Mouse (Mus musculus): ENCODE measurements at regions not wholly inside any gene's neighbourhood (a gene's known extent, or its start where the extent isn't known, plus 50 kb on each side); places are given as distances from the start of the nearest gene placed in this dataset.

- no peak overlapping the region for H3K9ac ChIP-seq (ENCODE audit: insufficient read depth, low read depth, low read length, poor library complexity, severe bottlenecking)
- H3K27ac ChIP-seq (ENCODE audit: insufficient read depth, low read depth, low read length, poor library complexity, severe bottlenecking): no peak overlapping the region
- TF ChIP-seq HCFC1 (IDR thresholded peaks at IDR 0.05; ENCODE audit: borderline replicate concordance, insufficient read depth, low read length) (no peak), ZC3H11A (IDR thresholded peaks at IDR 0.05; ENCODE audit: borderline replicate concordance, low read depth, low read length) (no peak), ZNF384 (IDR thresholded peaks at IDR 0.05; ENCODE audit: low read depth, low read length) (no peak), CHD2 (IDR thresholded peaks at IDR 0.05; ENCODE audit: low read depth, low read length) (no peak), MAFK (IDR thresholded peaks at IDR 0.05; ENCODE audit: insufficient read depth, low read depth, low read length) (no peak)
- H3K36me3 ChIP-seq (ENCODE audit: control insufficient read depth, insufficient read depth, low read length, poor library complexity, severe bottlenecking): no peaks in the 10 kb centered on the region
- in situ Hi-C loops (cut with MboI; ENCODE audit: low sequenced_read_pairs in 2 of 2, unreplicated experiment in 2 of 2): no loop called here
- no peaks in the 10 kb centered on the region for H3K9me3 ChIP-seq (ENCODE audit: control insufficient read depth, insufficient read depth, low read depth, low read length)
- H3K4me3 ChIP-seq (ENCODE audit: insufficient read depth in 1 of 2, low read depth in 1 of 2, low read length in 2 of 2, poor library complexity in 1 of 2, severe bottlenecking in 1 of 2): no peak overlapping the region
- no peaks in the 10 kb centered on the region; a peak in 1 of 4 replicates for H3K4me1 ChIP-seq (ENCODE audit: control insufficient read depth in 2 of 2, insufficient read depth in 2 of 2, low read length in 2 of 2, poor library complexity in 1 of 2)
- DNase-seq (ENCODE audit: low read depth, low spot score): no peak
Observed at GRCm38 (mm10) chr13:90661567-90662141, 243.5 kb downstream of the Atp6ap1l start.

- TF ChIP-seq CHD2 (IDR thresholded peaks at IDR 0.05; ENCODE audit: low read depth, low read length): no peak
- TF ChIP-seq MAFK (IDR thresholded peaks at IDR 0.05; ENCODE audit: insufficient read depth, low read depth, low read length): no peak
- Histone ChIP-seq H3K9me3 (ENCODE audit: control insufficient read depth, insufficient read depth, low read depth, low read length) (no peaks in the 10 kb centered on the region), H3K36me3 (ENCODE audit: control insufficient read depth, insufficient read depth, low read length, poor library complexity, severe bottlenecking) (no peaks in the 10 kb centered on the region), H3K27ac (ENCODE audit: insufficient read depth, low read depth, low read length, poor library complexity, severe bottlenecking) (no peak overlapping the region), H3K4me1 (ENCODE audit: control insufficient read depth in 2 of 2, insufficient read depth in 2 of 2, low read length in 2 of 2, poor library complexity in 1 of 2) (no peaks in the 10 kb centered on the region; a peak in 1 of 4 replicates), H3K9ac (ENCODE audit: insufficient read depth, low read depth, low read length, poor library complexity, severe bottlenecking) (no peak overlapping the region), H3K4me3 (ENCODE audit: insufficient read depth in 1 of 2, low read depth in 1 of 2, low read length in 2 of 2, poor library complexity in 1 of 2, severe bottlenecking in 1 of 2) (no peak overlapping the region)
- DNase-seq (ENCODE audit: low read depth, low spot score): no peak
- in situ Hi-C loops (cut with MboI; ENCODE audit: low sequenced_read_pairs in 2 of 2, unreplicated experiment in 2 of 2): no loop called here
Observed at GRCm38 (mm10) chr13:90660950-90661349, 244.2 kb downstream of the Atp6ap1l start.

- Histone ChIP-seq H3K4me3 (ENCODE audit: insufficient read depth in 1 of 2, low read depth in 1 of 2, low read length in 2 of 2, poor library complexity in 1 of 2, severe bottlenecking in 1 of 2) (no peak overlapping the region), H3K9me3 (ENCODE audit: control insufficient read depth, insufficient read depth, low read depth, low read length) (no peaks in the 10 kb centered on the region), H3K36me3 (ENCODE audit: control insufficient read depth, insufficient read depth, low read length, poor library complexity, severe bottlenecking) (no peaks in the 10 kb centered on the region), H3K9ac (ENCODE audit: insufficient read depth, low read depth, low read length, poor library complexity, severe bottlenecking) (no peak overlapping the region), H3K27ac (ENCODE audit: insufficient read depth, low read depth, low read length, poor library complexity, severe bottlenecking) (no peak overlapping the region), H3K4me1 (ENCODE audit: control insufficient read depth in 2 of 2, insufficient read depth in 2 of 2, low read length in 2 of 2, poor library complexity in 1 of 2) (no peaks in the 10 kb centered on the region; a peak in 1 of 4 replicates)
- TF ChIP-seq HCFC1 (IDR thresholded peaks at IDR 0.05; ENCODE audit: borderline replicate concordance, insufficient read depth, low read length): no peak
- TF ChIP-seq ZNF384 (IDR thresholded peaks at IDR 0.05; ENCODE audit: low read depth, low read length): no peak
- no peak for TF ChIP-seq ZC3H11A (IDR thresholded peaks at IDR 0.05; ENCODE audit: borderline replicate concordance, low read depth, low read length)
- no peak for TF ChIP-seq MAFK (IDR thresholded peaks at IDR 0.05; ENCODE audit: insufficient read depth, low read depth, low read length)
- TF ChIP-seq CHD2 (IDR thresholded peaks at IDR 0.05; ENCODE audit: low read depth, low read length): no peak
- no peak for DNase-seq (ENCODE audit: low read depth, low spot score)
- in situ Hi-C loops (cut with MboI; ENCODE audit: low sequenced_read_pairs in 2 of 2, unreplicated experiment in 2 of 2): no loop called here
Observed at GRCm38 (mm10) chr13:90659087-90659486, 246.1 kb downstream of the Atp6ap1l start.

GRCm38 (mm10) chr13:90646356-90646755 lies 258.8 kb downstream of the Atp6ap1l start:
- no peak for DNase-seq (ENCODE audit: low read depth, low spot score)
- Histone ChIP-seq H3K9ac (ENCODE audit: insufficient read depth, low read depth, low read length, poor library complexity, severe bottlenecking) (no peak overlapping the region), H3K36me3 (ENCODE audit: control insufficient read depth, insufficient read depth, low read length, poor library complexity, severe bottlenecking) (no peaks in the 10 kb centered on the region), H3K9me3 (ENCODE audit: control insufficient read depth, insufficient read depth, low read depth, low read length) (no peaks in the 10 kb centered on the region), H3K4me3 (ENCODE audit: insufficient read depth in 1 of 2, low read depth in 1 of 2, low read length in 2 of 2, poor library complexity in 1 of 2, severe bottlenecking in 1 of 2) (no peak overlapping the region), H3K27ac (ENCODE audit: insufficient read depth, low read depth, low read length, poor library complexity, severe bottlenecking) (no peak overlapping the region), H3K4me1 (ENCODE audit: control insufficient read depth in 2 of 2, insufficient read depth in 2 of 2, low read length in 2 of 2, poor library complexity in 1 of 2) (peaks cover 0 to 3% of the 10 kb centered on the region in 2 experiments; a peak in 1 of 4 replicates)
- TF ChIP-seq CHD2 (IDR thresholded peaks at IDR 0.05; ENCODE audit: low read depth, low read length) (no peak), ZC3H11A (IDR thresholded peaks at IDR 0.05; ENCODE audit: borderline replicate concordance, low read depth, low read length) (no peak), ZNF384 (IDR thresholded peaks at IDR 0.05; ENCODE audit: low read depth, low read length) (no peak), HCFC1 (IDR thresholded peaks at IDR 0.05; ENCODE audit: borderline replicate concordance, insufficient read depth, low read length) (no peak), MAFK (IDR thresholded peaks at IDR 0.05; ENCODE audit: insufficient read depth, low read depth, low read length) (no peak)
- in situ Hi-C loops (cut with MboI; ENCODE audit: low sequenced_read_pairs in 2 of 2, unreplicated experiment in 2 of 2): no loop called here

GRCm38 (mm10) chr13:90644216-90644615 lies 260.9 kb downstream of the Atp6ap1l start:
- peaks cover 0 to 3% of the 10 kb centered on the region in 2 experiments; a peak in 1 of 4 replicates for H3K4me1 ChIP-seq (ENCODE audit: control insufficient read depth in 2 of 2, insufficient read depth in 2 of 2, low read length in 2 of 2, poor library complexity in 1 of 2)
- H3K9ac ChIP-seq (ENCODE audit: insufficient read depth, low read depth, low read length, poor library complexity, severe bottlenecking): no peak overlapping the region
- no peak for TF ChIP-seq CHD2 (IDR thresholded peaks at IDR 0.05; ENCODE audit: low read depth, low read length)
- no peak for TF ChIP-seq ZC3H11A (IDR thresholded peaks at IDR 0.05; ENCODE audit: borderline replicate concordance, low read depth, low read length)
- no peak for TF ChIP-seq MAFK (IDR thresholded peaks at IDR 0.05; ENCODE audit: insufficient read depth, low read depth, low read length)
- no peak for TF ChIP-seq ZNF384 (IDR thresholded peaks at IDR 0.05; ENCODE audit: low read depth, low read length)
- TF ChIP-seq HCFC1 (IDR thresholded peaks at IDR 0.05; ENCODE audit: borderline replicate concordance, insufficient read depth, low read length): no peak
- no peak overlapping the region for H3K27ac ChIP-seq (ENCODE audit: insufficient read depth, low read depth, low read length, poor library complexity, severe bottlenecking)
- no peak for DNase-seq (ENCODE audit: low read depth, low spot score)
- no peaks in the 10 kb centered on the region for H3K9me3 ChIP-seq (ENCODE audit: control insufficient read depth, insufficient read depth, low read depth, low read length)
- in situ Hi-C loops (cut with MboI; ENCODE audit: low sequenced_read_pairs in 2 of 2, unreplicated experiment in 2 of 2): no loop called here
- no peak overlapping the region for H3K4me3 ChIP-seq (ENCODE audit: insufficient read depth in 1 of 2, low read depth in 1 of 2, low read length in 2 of 2, poor library complexity in 1 of 2, severe bottlenecking in 1 of 2)
- no peaks in the 10 kb centered on the region for H3K36me3 ChIP-seq (ENCODE audit: control insufficient read depth, insufficient read depth, low read length, poor library complexity, severe bottlenecking)

All from ES-E14 (cell line).